Mouse (Mus musculus): ENCODE data around the gene Kbtbd13. TPM values are rescaled to one million over a fixed set of nuclear protein-coding genes. Genes with fewer than 3 reads are reported as not detected.

The Kbtbd13 gene
- total and polyA plus RNA-seq, 3 experiments, result not detected

- H3K36me3 ChIP-seq (ENCODE audit: control insufficient read depth in 1 of 2, insufficient read depth in 2 of 2, low read length in 2 of 2), result peaks cover 0 to 9% of the 10 kb centered on the region in 2 experiments; a peak in 2 of 4 replicates
- H3K4me1 ChIP-seq (ENCODE audit: control insufficient read depth in 1 of 2, insufficient read depth in 2 of 2, low read length in 2 of 2), result peaks cover 0 to 10% of the 10 kb centered on the region in 2 experiments; a peak in 3 of 4 replicates
- 0 out of 2 replicates have a peak overlapping the region, but pooled peaks have one; percentile 21 for H3K9ac ChIP-seq (ENCODE audit: control insufficient read depth, low read depth, low read length, poor library complexity, severe bottlenecking)
- H3K4me3 ChIP-seq (ENCODE audit: control insufficient read depth in 1 of 2, insufficient read depth in 1 of 2, low read depth in 2 of 2, low read length in 2 of 2), result no peak overlapping the region
- H3K9me3 ChIP-seq (replicated peaks; ENCODE audit: insufficient read depth, low read length), result no peaks in the 10 kb centered on the region
- DNase-seq (ENCODE audit: low read depth, low spot score), result peak; percentile 88
- H3K27me3 ChIP-seq (ENCODE audit: control insufficient read depth in 1 of 2, insufficient read depth in 2 of 2, low read length in 2 of 2), result no peaks in the 10 kb centered on the region
- H3K79me2 ChIP-seq (ENCODE audit: control insufficient read depth, insufficient read depth, low read length, poor library complexity), result peaks cover 10% of the 10 kb centered on the region
- TF ChIP-seq MXI1 (IDR thresholded peaks at IDR 0.05; ENCODE audit: low read depth, low read length) (peak; percentile 35; the same call in 1 of the 2 replicates), POLR2A (IDR thresholded peaks at IDR 0.05; ENCODE audit: control insufficient read depth in 1 of 2, insufficient read depth in 1 of 2, low read depth in 1 of 2, low read length in 2 of 2, poor library complexity in 1 of 2) (no peak), GATA1 (IDR thresholded peaks at IDR 0.05; ENCODE audit: low read depth, low read length) (no peak), MAZ (IDR thresholded peaks at IDR 0.05; ENCODE audit: low read depth, low read length) (no peak), CTCF (IDR thresholded peaks at IDR 0.05 in 2 of 3, conservative IDR thresholded peaks at IDR 0.05 in 1 of 3; ENCODE audit: control insufficient read depth in 1 of 3, insufficient read depth in 1 of 3, low read depth in 2 of 3, low read length in 3 of 3, poor library complexity in 1 of 3, severe bottlenecking in 1 of 3) (peak; percentile 77 to 92 (median 79)), ZNF384 (IDR thresholded peaks at IDR 0.05; ENCODE audit: low read depth, low read length) (no peak), TBP (IDR thresholded peaks at IDR 0.05; ENCODE audit: low read depth, low read length) (no peak), RAD21 (IDR thresholded peaks at IDR 0.05; ENCODE audit: low read depth, low read length) (peak; percentile 70), SMC3 (IDR thresholded peaks at IDR 0.05; ENCODE audit: low read depth, low read length) (peak; percentile 59), ZC3H11A (IDR thresholded peaks at IDR 0.05; ENCODE audit: low read depth, low read length) (peak; percentile 50), MYC (IDR thresholded peaks at IDR 0.05; ENCODE audit: low read depth, low read length) (peak; percentile 43; the same call in 1 of the 2 replicates), ZMIZ1 (IDR thresholded peaks at IDR 0.05; ENCODE audit: low read depth, low read length) (no peak)
- H3K27ac ChIP-seq (ENCODE audit: control insufficient read depth, low read depth, low read length), result no peak overlapping the region
Measured at GRCm38 (mm10) chr9:65434140-65434539, 42.7 kb upstream of the Kbtbd13 start.

DNA sequence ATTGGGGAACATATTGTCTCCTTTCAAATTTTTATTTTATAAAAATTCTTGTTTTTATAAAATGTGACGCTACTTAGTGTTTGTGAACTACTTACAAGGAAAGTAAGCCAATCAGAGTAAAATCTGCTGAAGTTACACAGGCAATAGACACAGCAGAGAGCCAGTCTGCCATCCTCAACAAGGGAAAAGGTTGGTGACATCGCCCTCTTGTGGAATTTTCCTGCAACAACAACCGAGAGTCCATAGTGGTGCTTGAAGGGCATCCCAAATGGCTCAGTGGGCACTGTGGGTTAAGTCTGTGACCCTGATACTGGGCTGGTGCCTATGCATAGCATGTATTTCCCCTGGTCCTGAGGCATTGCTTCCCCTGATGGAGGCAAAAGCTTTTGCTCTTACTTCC lies 40.8 kb upstream of the Kbtbd13 start:
- peak; percentile 85 for DNase-seq (ENCODE audit: low read depth, low spot score)
- H3K9ac ChIP-seq (ENCODE audit: control insufficient read depth, low read depth, low read length, poor library complexity, severe bottlenecking), result no peak overlapping the region
- peaks cover 0 to 10% of the 10 kb centered on the region in 2 experiments; a peak in 3 of 4 replicates for H3K4me1 ChIP-seq (ENCODE audit: control insufficient read depth in 1 of 2, insufficient read depth in 2 of 2, low read length in 2 of 2)
- no peak overlapping the region for H3K4me3 ChIP-seq (ENCODE audit: control insufficient read depth in 1 of 2, insufficient read depth in 1 of 2, low read depth in 2 of 2, low read length in 2 of 2)
- no peak overlapping the region for H3K27ac ChIP-seq (ENCODE audit: control insufficient read depth, low read depth, low read length)
- H3K9me3 ChIP-seq (replicated peaks; ENCODE audit: insufficient read depth, low read length), result no peaks in the 10 kb centered on the region
- peak; percentile 93 for TF ChIP-seq RAD21 (IDR thresholded peaks at IDR 0.05; ENCODE audit: low read depth, low read length)
- TF ChIP-seq SMC3 (IDR thresholded peaks at IDR 0.05; ENCODE audit: low read depth, low read length), result peak; percentile 87
- peak; percentile 73 to 97 (median 95) for TF ChIP-seq CTCF (IDR thresholded peaks at IDR 0.05 in 2 of 3, conservative IDR thresholded peaks at IDR 0.05 in 1 of 3; ENCODE audit: control insufficient read depth in 1 of 3, insufficient read depth in 1 of 3, low read depth in 2 of 3, low read length in 3 of 3, poor library complexity in 1 of 3, severe bottlenecking in 1 of 3)
- no peak for TF ChIP-seq JUND (IDR thresholded peaks at IDR 0.05; ENCODE audit: low read depth, low read length)
- no peak for TF ChIP-seq USF2 (IDR thresholded peaks at IDR 0.05; ENCODE audit: borderline replicate concordance in 1 of 2, insufficient read depth in 1 of 2, low read depth in 1 of 2, low read length in 2 of 2)
- no peak for TF ChIP-seq CHD2 (IDR thresholded peaks at IDR 0.05; ENCODE audit: low read length)
- no peak for TF ChIP-seq TAL1 (IDR thresholded peaks at IDR 0.05; ENCODE audit: low read length)
- no peak for TF ChIP-seq HCFC1 (IDR thresholded peaks at IDR 0.05; ENCODE audit: low read depth, low read length)
- TF ChIP-seq GABPA (IDR thresholded peaks at IDR 0.05; ENCODE audit: low read depth, low read length), result no peak
- peak; percentile 79 for TF ChIP-seq ZC3H11A (IDR thresholded peaks at IDR 0.05; ENCODE audit: low read depth, low read length)
- peaks cover 0 to 9% of the 10 kb centered on the region in 2 experiments; a peak in 2 of 4 replicates for H3K36me3 ChIP-seq (ENCODE audit: control insufficient read depth in 1 of 2, insufficient read depth in 2 of 2, low read length in 2 of 2)
- no peaks in the 10 kb centered on the region for H3K27me3 ChIP-seq (ENCODE audit: control insufficient read depth in 1 of 2, insufficient read depth in 2 of 2, low read length in 2 of 2)
- H3K79me2 ChIP-seq (ENCODE audit: control insufficient read depth, insufficient read depth, low read length, poor library complexity), result peaks cover 10% of the 10 kb centered on the region

Measured in MEL (cell line).